Mouse (Mus musculus) bone marrow, adult 2 months (tissue): ENCODE results near the gene Calm2. TPM values are rescaled to one million over a fixed set of nuclear protein-coding genes. Genes with fewer than 3 reads are reported as not detected.

Source experiments
- H3K27ac ChIP-seq: fragments of 200-500 bp; 2 replicates; pipeline ENCODE4 v1.5.1; 2012; ENCODE audit warnings: low read depth, mild to moderate bottlenecking, control low read depth, inconsistent platforms, low read length; ENCODE audit not compliant: control insufficient read depth, poor library complexity, insufficient read depth
- H3K4me1 ChIP-seq: fragments of 200-500 bp; 2 replicates; pipeline ENCODE4 v1.6.1; 2011; ENCODE audit warnings: low read length; ENCODE audit not compliant: control insufficient read depth, insufficient read depth
- H3K4me3 ChIP-seq: fragments of 200-500 bp; replicated peaks from 2 replicates; pipeline ENCODE3; 2011; ENCODE audit warnings: mild to moderate bottlenecking, low read depth, low read length, control low read depth; ENCODE audit not compliant: control insufficient read depth
- CTCF ChIP-seq: fragments of 200-500 bp; IDR thresholded peaks from 2 replicates; pipeline ENCODE4 v1.5.1; 2011; ENCODE audit warnings: low read length, control low read depth; ENCODE audit not compliant: control insufficient read depth, insufficient read depth
- POLR2A ChIP-seq: fragments of 200-500 bp; IDR thresholded peaks from 2 replicates; pipeline ENCODE4 v1.6.1; 2011; ENCODE audit warnings: low read depth, mild to moderate bottlenecking, control low read depth, low read length, borderline replicate concordance; ENCODE audit not compliant: control insufficient read depth
- WGBS: fragments of 180-500 bp; shearing (Covaris S2); methylation state at CpG from one replicate; pipeline ENCODE4 v1.1.7; 2018; 5-methylcytosine and 5-hydroxymethylcytosine counted together
- polyA plus RNA-seq: library from polyadenylated mRNA; stranded (reverse); fragments of >200 nt; gene quantifications from 2 replicates; pipeline ENCODE4 v1.2.4, GENCODE M21; 2011; ENCODE audit warnings: low replicate concordance; ENCODE audit not compliant: missing spikeins, insufficient read depth, insufficient read length

Calm2 gene
- polyA plus RNA-seq, 1 experiment: 304 TPM

DNA sequence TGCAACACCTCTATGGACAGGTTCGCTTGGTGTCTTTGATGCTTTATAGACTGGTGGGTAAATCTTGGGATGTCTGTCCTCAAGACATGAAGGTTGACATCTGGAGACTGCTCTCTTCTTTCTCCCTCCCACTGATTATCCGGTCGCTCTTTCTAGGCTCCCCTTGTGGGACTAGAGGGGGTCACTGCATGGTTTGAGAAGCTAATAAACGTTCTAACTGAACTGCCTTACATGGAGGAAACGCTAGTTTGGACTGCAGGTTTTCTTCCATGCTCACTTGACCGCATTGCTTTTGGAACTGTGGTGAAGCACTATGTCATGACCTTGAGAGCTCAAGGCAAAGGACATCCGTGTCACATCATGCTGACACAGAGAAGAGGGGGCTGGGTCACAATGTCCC is 6.6 kb upstream of the Calm2 start:
- H3K4me1 ChIP-seq: peaks cover 2% of the 10 kb centered on the region; the same call in 1 of the 2 replicates
- 82% methylated on average over 7 of the region's 7 CpGs for WGBS
- TF ChIP-seq CTCF: no peak
- no peak overlapping the region for H3K27ac ChIP-seq
- H3K4me3 ChIP-seq: no peak overlapping the region

- H3K4me3 ChIP-seq: no peak overlapping the region
- H3K4me1 ChIP-seq: peaks cover 3% of the 10 kb centered on the region; the same call in 1 of the 2 replicates
- 14% methylated on average over 8 of the region's 8 CpGs for WGBS
- no peak overlapping the region for H3K27ac ChIP-seq
- TF ChIP-seq CTCF: no peak
- TF ChIP-seq POLR2A: no peak
Observed at GRCm38 (mm10) chr17:87448881-87449280, 2.1 kb upstream of the Calm2 start.

DNA sequence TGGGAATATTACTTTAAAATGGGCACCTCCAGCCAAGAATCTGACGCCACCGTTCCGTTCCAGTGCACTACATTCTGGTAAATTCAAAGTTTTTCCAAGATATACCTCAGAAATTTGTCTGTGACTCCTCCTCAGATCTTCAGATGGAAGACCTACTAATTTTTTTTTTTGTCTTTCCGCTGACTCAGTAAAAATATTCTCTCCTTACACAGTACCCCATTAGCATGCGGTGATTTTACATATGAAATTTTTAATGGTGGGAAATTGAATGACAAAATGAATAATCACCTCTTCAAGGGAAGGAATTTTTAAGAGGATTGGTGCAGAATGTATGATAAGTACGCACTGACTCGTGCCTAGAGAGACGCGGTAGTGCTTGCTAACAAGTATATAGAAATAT is 1.6 kb upstream of the Calm2 start:
- TF ChIP-seq POLR2A: no peak
- Histone ChIP-seq H3K4me3 (no peak overlapping the region), H3K4me1 (peaks cover 3% of the 10 kb centered on the region; the same call in 1 of the 2 replicates), H3K27ac (no peak overlapping the region)
- 77% methylated on average over 9 of the region's 9 CpGs for WGBS

DNA sequence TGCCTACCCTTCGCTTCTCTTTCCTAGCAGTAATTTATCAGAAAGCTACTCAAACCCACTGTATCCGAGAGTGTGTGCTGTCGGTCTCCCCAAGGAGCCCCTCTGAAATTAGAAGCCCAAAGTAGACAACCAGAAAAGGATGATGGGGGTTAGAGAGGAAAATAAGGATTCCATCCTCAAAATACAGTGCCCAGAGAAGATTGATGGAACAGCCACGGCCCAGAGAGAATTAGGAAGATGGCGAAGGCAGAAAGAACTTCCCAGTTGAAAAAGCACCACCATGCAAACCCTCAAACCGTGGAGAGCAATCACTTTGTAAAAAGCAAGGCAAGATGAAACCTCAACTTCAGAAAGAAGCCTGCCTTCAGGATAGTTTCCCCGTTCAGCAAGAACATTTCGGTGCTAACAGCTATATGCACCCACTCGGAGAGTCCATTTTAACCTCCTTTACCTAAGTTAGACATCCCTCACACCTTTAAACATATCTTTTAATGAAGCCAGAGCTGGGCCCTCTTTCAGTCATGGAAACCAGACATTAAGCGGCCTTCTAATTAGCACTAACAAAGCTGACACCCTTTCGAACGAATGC is 971 bp upstream of the Calm2 start:
- peak overlapping the region; percentile 59 for H3K4me3 ChIP-seq
- peaks cover 3% of the 10 kb centered on the region; the same call in 1 of the 2 replicates for H3K4me1 ChIP-seq
- H3K27ac ChIP-seq: peak overlapping the region; percentile 92
- TF ChIP-seq POLR2A: no peak
- no peak for TF ChIP-seq CTCF
- 49% methylated on average over 12 of the region's 12 CpGs for WGBS

- WGBS: under 1% methylated on average over 62 of the region's 86 CpGs
- H3K4me3 ChIP-seq: peak overlapping the region; percentile 59
- peak overlapping the region; percentile 97 for H3K27ac ChIP-seq
- TF ChIP-seq POLR2A (no peak), CTCF (no peak)
- peaks cover 5% of the 10 kb centered on the region; the same call in 1 of the 2 replicates for H3K4me1 ChIP-seq
Observed at GRCm38 (mm10) chr17:87445917-87446766, 593 bp downstream of the Calm2 start.

- H3K4me1 ChIP-seq: peaks cover 5% of the 10 kb centered on the region; the same call in 1 of the 2 replicates
- 0% methylated on average over 13 of the region's 13 CpGs for WGBS
- TF ChIP-seq CTCF: no peak
- no peak for TF ChIP-seq POLR2A
- H3K4me3 ChIP-seq: peak overlapping the region; percentile 71
- 0 out of 2 replicates have a peak overlapping the region, but pooled peaks have one; percentile 19 for H3K27ac ChIP-seq
Observed at GRCm38 (mm10) chr17:87445337-87445916, 1.3 kb downstream of the Calm2 start.

- no peak overlapping the region for H3K4me3 ChIP-seq
- peaks cover 5% of the 10 kb centered on the region; the same call in 1 of the 2 replicates for H3K4me1 ChIP-seq
- 16% methylated on average over 4 of the region's 4 CpGs for WGBS
- H3K27ac ChIP-seq: no peak overlapping the region
- TF ChIP-seq CTCF (no peak), POLR2A (no peak)
Observed at GRCm38 (mm10) chr17:87444763-87445162, 2.0 kb downstream of the Calm2 start.

GRCm38 (mm10) chr17:87441537-87441936 is 5.2 kb downstream of the Calm2 start:
- WGBS: 40% methylated on average over 2 of the region's 2 CpGs
- Histone ChIP-seq H3K4me1 (peaks cover 8% of the 10 kb centered on the region), H3K27ac (no peak overlapping the region)

More at GRCm38 (mm10) chr17:87441537-87441936, 5.2 kb downstream of the Calm2 start:
- TF ChIP-seq POLR2A: no peak
- H3K4me3 ChIP-seq: no peak overlapping the region
